Mouse (Mus musculus) liver, embryonic 14 days (tissue): ENCODE data around the gene Rasl11b. TPM values are rescaled to one million over a fixed set of nuclear protein-coding genes. Genes with fewer than 3 reads are reported as not detected.

Source experiments
- polyA plus RNA-seq: library from polyadenylated mRNA; depleted of rRNA; stranded (reverse); fragments of >200 nt; gene quantifications from 2 replicates; pipeline ENCODE4 v1.2.3, GENCODE M21; 2012; rRNA removed

Gene Rasl11b
- 3.3 and 3.4 TPM in 2 replicates for polyA plus RNA-seq

DNA sequence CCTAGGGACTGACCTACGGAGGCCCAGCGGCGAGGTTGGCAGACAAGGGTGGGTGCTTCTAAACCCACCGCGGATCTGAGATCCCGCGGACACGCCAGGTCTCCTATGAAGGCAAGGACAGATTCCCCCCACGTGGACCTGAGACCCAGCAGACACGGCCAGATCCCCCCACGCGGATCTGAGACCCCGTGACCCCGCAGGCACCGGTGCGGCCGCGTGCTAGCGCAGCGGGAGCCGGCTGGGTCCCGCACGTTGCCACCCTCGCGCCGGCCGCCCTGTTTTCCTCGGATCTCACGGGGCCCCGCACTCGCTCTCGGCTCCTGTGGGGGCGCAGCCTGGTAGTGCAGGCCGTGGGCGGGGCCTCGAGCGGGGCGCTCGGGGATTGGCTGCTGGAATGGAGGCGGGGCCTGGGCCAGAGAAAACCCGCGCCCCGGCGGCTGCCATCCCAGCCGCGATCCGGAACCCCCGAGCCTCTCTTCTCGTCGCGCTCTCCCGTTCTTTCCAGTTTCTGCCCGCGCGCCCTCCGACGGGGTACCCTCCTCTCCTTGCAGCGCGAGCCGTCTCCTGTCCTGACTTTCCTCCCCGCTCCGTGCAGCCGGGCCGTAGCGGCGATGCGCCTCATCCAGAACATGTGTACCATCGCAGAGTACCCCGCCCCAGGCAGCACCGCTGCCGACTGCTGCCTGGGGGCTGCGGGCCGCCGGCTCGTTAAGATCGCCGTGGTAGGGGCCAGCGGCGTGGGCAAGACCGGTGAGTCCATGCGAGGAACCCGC lies at the start of gene Rasl11b:
Rasl11b (plus strand) TSS at position 446 of the 773 bp plus-strand sequence.

Other genes with a start within 250 kb of the Rasl11b start
- gene Usp46, start 126.9 kb upstream of the Rasl11b start, polyA plus RNA-seq = 14.3 and 18.1 TPM in 2 replicates